Mouse (Mus musculus) gastrocnemius, postnatal 25 days (tissue): ENCODE results near the gene Ccne1. TPM values are rescaled to one million over a fixed set of nuclear protein-coding genes. Genes with fewer than 3 reads are reported as not detected.

Source experiments
- total RNA-seq, 2 experiments: library from RNA; stranded (reverse); gene quantifications; 1 replicate in 1 of 2; 2 replicates in 1 of 2; pipeline ENCODE4 v1.2.3; 2021

Ccne1 gene
- total RNA-seq, 2 experiments from 2014 or later = 0.33 to 1.3 TPM

Other genes with a start within 250 kb of the Ccne1 start
- 10 to 100 TPM; 20.5 to 25.2 TPM for gene Uri1, start 84.0 kb downstream of the Ccne1 start, total RNA-seq
- 10 to 100 TPM; 21.2 to 23.0 TPM for gene 1600014C10Rik, start 75.7 kb upstream of the Ccne1 start, total RNA-seq
- 1 to 10 TPM; 5.0 to 7.5 TPM for gene Plekhf1, start 120.5 kb upstream of the Ccne1 start, total RNA-seq
- gene Pop4, start 163.9 kb upstream of the Ccne1 start, total RNA-seq = 1 to 10 TPM; 8.3 to 9.0 TPM